Mouse (Mus musculus): ENCODE data around the gene Spint2. TPM values are rescaled to one million over a fixed set of nuclear protein-coding genes. Genes with fewer than 3 reads are reported as not detected.

Spint2 gene
- polyA plus RNA-seq, 1 experiment, result 43.8 TPM

DNA sequence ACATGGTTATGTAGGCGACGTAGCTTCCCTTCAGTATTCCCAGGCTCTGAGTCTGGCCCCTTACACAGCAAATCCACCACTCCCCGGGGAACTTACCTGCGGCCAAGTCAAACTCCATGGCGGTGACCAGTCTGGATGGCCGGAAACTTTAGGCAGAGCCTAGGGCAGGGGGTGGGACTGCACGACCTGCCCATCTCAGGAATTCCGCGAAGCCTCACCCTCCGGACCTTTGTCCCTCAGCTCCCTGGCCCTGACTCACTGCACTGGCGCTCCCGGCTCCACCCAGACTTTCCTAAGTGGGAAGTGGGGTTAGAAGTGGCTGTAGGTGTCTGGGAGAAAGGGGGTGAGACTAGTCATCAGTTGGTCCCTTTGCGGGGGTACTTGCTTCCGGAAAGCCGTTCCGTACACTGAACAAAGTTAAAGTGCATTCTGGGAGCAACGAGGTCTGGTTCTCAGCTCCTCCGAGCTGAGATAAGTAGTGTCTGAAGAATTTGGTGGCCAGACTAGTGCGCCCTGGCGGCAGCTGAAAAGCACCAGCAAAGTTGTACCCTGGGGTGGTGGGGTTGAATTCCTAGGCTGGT lies 33.4 kb downstream of the Spint2 start, which contains the start of gene 2200002D01Rik:
Gene 2200002D01Rik (minus strand): TSS at position 206 of the 581 bp plus-strand sequence.
- no peak for DNase-seq (ENCODE audit: low read depth)

DNA sequence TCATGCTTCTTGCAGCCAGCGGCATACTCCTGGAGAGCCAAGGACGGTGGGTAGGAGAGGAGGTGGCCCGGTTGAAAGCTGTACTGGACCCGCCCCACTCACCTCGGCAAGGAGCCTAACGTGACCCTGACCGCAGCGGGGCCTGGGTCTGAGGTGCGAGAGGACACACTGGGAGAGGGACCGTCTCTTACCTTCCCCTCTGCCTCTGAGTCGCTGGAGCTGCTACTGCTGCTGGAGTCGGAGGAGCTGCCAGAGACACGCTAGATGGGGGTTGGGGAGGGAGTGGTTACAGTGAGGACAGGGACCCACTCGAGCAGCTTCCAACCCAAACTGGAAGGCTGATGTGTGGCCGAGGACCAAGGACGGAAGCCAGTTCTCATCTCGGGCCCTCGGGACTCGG lies 34.0 kb downstream of the Spint2 start:
- TF ChIP-seq CTCF (IDR thresholded peaks at IDR 0.05; ENCODE audit: borderline replicate concordance, extremely low read depth, insufficient read depth, insufficient read length) (no peak), POLR2A (IDR thresholded peaks at IDR 0.05; ENCODE audit: borderline replicate concordance, extremely low read depth, insufficient read depth, insufficient read length, poor library complexity, severe bottlenecking) (no peak)
- no peak for DNase-seq (ENCODE audit: low read depth)

More for the DNA sequence above, 33.4 kb downstream of the Spint2 start, which contains the start of gene 2200002D01Rik:
- no peak for TF ChIP-seq POLR2A (IDR thresholded peaks at IDR 0.05; ENCODE audit: borderline replicate concordance, extremely low read depth, insufficient read depth, insufficient read length, poor library complexity, severe bottlenecking)
- no peak for TF ChIP-seq CTCF (IDR thresholded peaks at IDR 0.05; ENCODE audit: borderline replicate concordance, extremely low read depth, insufficient read depth, insufficient read length)

GRCm38 (mm10) chr7:29247314-29247700 lies 34.4 kb downstream of the Spint2 start:
- TF ChIP-seq CTCF (IDR thresholded peaks at IDR 0.05; ENCODE audit: borderline replicate concordance, extremely low read depth, insufficient read depth, insufficient read length), result peak; percentile 93
- no peak for TF ChIP-seq POLR2A (IDR thresholded peaks at IDR 0.05; ENCODE audit: borderline replicate concordance, extremely low read depth, insufficient read depth, insufficient read length, poor library complexity, severe bottlenecking)
- DNase-seq (ENCODE audit: low read depth), result peak; percentile 66

- TF ChIP-seq POLR2A (IDR thresholded peaks at IDR 0.05; ENCODE audit: borderline replicate concordance, extremely low read depth, insufficient read depth, insufficient read length, poor library complexity, severe bottlenecking), result no peak
- no peak for TF ChIP-seq CTCF (IDR thresholded peaks at IDR 0.05; ENCODE audit: borderline replicate concordance, extremely low read depth, insufficient read depth, insufficient read length)
- no peak for DNase-seq (ENCODE audit: low read depth)
Measured at GRCm38 (mm10) chr7:29246619-29247313, 34.9 kb downstream of the Spint2 start.

GRCm38 (mm10) chr7:29246015-29246414 lies 35.7 kb downstream of the Spint2 start:
- no peak for DNase-seq (ENCODE audit: low read depth)
- TF ChIP-seq CTCF (IDR thresholded peaks at IDR 0.05; ENCODE audit: borderline replicate concordance, extremely low read depth, insufficient read depth, insufficient read length) (no peak), POLR2A (IDR thresholded peaks at IDR 0.05; ENCODE audit: borderline replicate concordance, extremely low read depth, insufficient read depth, insufficient read length, poor library complexity, severe bottlenecking) (no peak)

DNA sequence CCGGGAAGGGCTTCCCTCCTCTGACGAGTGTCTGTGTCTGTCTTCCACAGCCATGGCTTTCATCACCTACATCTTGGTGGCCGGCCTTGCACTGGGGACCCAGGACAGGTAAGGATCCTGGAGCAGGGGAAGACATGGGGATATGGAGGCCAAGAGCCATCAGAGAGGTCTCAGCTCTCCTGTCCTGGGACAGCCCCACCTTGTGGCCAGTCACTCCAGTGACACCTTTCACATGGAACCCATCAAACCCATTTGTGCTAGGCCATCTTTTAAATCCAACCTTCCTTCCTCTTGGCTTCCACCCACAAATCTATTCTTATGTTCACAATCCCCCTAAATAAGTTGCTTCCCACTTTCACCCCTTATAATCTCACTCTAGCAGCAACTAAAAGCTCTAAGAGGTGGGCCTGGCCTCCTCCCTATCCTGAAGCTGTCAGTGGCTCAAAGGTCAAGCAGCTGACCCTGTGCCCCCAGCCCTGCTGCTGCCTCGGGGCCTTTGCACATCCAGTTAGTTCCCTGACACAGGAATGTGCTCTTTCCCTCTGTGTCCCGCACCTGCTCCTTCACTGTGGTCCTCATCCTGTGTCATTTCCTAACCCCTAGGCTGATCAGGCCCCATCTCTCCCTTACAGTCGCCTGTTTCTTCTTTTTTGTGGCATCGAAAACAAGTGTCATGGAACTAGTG lies 36.8 kb downstream of the Spint2 start:
- TF ChIP-seq CTCF (IDR thresholded peaks at IDR 0.05; ENCODE audit: borderline replicate concordance, extremely low read depth, insufficient read depth, insufficient read length) (peak; percentile 53), POLR2A (IDR thresholded peaks at IDR 0.05; ENCODE audit: borderline replicate concordance, extremely low read depth, insufficient read depth, insufficient read length, poor library complexity, severe bottlenecking) (no peak)
- no peak for DNase-seq (ENCODE audit: low read depth)

DNA sequence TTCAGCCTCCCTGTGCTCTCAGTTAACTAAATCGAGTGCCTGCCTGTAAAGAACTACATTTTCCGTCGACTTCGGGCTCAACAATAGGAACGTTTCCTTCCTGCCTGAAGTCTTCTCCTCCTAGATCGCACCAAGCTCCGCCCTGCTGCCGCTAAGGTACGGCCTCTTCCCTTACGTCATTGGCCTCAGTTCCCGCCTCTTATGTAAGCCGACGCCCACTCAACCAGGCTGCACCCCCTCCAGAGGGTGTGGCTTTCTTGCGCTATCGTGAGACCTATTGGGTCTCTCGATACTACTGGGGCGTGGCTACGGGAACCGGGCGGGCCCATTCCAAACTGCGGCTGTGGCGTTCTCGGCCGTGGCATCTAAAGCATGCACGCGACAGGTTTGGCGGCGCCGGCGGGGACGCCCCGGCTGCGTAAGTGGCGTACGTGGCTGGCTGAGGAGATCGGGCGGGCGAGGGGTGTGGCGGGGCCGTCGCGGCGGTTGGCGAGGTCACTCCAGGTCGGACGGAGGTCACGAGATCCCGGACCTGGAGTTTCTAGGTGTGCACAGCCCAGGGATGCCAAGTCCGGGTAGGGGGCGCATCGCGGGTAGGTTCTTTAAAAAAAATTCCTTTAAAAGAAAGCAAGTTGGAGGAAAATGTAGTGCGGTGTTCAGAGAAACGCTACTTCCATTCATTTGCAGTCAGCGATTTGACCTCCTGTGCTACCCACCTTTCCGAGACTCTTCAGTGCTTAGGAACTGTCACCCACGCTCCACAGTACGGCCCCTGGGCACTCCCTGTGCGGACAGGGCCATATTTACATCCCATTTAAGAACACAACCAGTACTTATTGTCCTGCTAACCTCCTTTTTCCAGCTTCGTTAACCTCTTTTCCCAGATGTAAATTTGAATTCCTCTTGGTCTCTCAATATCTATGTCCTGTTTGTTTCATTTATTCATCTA lies 43.4 kb downstream of the Spint2 start, which contains the start of gene Yif1b:
Gene Yif1b (plus strand): TSS at position 311 of the 949 bp plus-strand sequence.
- peak; percentile 100 for DNase-seq (ENCODE audit: low read depth)
- TF ChIP-seq CTCF (IDR thresholded peaks at IDR 0.05; ENCODE audit: borderline replicate concordance, extremely low read depth, insufficient read depth, insufficient read length) (no peak), POLR2A (IDR thresholded peaks at IDR 0.05; ENCODE audit: borderline replicate concordance, extremely low read depth, insufficient read depth, insufficient read length, poor library complexity, severe bottlenecking) (peak; percentile 48; the same call in 1 of the 2 replicates)

DNA sequence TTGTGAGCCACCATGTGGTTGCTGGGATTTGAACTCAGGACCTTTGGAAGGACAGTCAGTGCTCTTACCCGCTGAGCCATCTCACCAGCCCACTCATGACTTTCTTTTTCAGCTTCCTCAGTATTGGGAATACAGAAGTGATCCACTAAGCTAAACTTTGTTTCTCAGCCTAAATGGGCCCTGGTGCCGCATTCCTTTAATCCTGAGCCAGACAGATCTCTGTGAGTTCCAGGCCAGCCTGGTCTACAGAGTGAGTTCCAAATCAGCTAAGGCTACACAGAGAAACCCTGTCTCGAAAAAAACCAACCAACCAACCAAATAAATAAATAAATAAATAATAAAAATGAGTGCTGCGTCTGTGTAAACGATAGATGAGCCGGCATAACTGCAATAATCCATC lies 44.1 kb downstream of the Spint2 start:
- DNase-seq (ENCODE audit: low read depth), result peak; percentile 29

DNA sequence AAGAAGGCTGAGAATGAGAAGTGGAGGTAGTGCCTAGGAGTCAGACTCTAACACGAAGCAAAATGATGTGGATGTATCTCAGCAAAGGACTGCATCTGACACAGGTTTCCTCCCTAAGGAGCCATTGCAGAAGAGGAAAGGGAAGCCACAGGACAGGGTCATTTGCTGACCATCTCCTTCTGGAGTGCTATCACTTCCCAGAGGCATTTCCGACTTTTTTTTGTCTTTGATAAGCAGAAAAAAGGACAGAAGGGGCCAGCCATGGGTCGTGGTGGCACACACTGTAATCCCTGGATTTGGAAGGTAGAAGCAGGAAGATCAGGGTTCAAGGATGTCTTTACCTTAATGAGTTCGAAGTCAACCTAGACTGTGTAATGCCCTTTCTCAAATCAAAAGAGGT lies 45.1 kb downstream of the Spint2 start:
- no peak for DNase-seq (ENCODE audit: low read depth)
- TF ChIP-seq POLR2A (IDR thresholded peaks at IDR 0.05; ENCODE audit: borderline replicate concordance, extremely low read depth, insufficient read depth, insufficient read length, poor library complexity, severe bottlenecking) (no peak), CTCF (IDR thresholded peaks at IDR 0.05; ENCODE audit: borderline replicate concordance, extremely low read depth, insufficient read depth, insufficient read length) (no peak)

DNA sequence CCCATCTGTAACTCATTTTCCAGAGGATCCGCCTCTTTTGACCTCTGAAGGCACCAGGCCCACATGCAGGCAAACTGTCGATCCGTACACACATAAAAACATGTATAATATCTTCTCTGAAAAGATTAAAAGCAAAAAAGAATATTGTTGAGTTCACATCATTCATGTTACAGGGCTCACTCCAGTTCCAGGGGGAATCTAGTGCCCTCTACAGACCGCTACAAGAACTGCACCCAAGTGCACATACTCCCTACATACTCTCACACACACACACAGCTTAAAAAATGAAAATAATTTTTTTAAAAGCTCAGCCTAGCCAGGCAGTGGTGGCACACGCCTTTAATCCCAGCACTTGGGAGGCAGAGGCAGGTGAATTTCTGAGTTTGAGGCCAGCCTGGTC lies 47.1 kb downstream of the Spint2 start:
- DNase-seq (ENCODE audit: low read depth), result no peak
- no peak for TF ChIP-seq POLR2A (IDR thresholded peaks at IDR 0.05; ENCODE audit: borderline replicate concordance, extremely low read depth, insufficient read depth, insufficient read length, poor library complexity, severe bottlenecking)
- peak; percentile 21; the same call in 1 of the 2 replicates for TF ChIP-seq CTCF (IDR thresholded peaks at IDR 0.05; ENCODE audit: borderline replicate concordance, extremely low read depth, insufficient read depth, insufficient read length)

- TF ChIP-seq POLR2A (IDR thresholded peaks at IDR 0.05; ENCODE audit: borderline replicate concordance, extremely low read depth, insufficient read depth, insufficient read length, poor library complexity, severe bottlenecking) (no peak), CTCF (IDR thresholded peaks at IDR 0.05; ENCODE audit: borderline replicate concordance, extremely low read depth, insufficient read depth, insufficient read length) (no peak)
- DNase-seq (ENCODE audit: low read depth), result no peak
Measured at GRCm38 (mm10) chr7:29233745-29234144, 48.0 kb downstream of the Spint2 start.

Measured in brain, embryonic 14.5 days (tissue).